Mouse (Mus musculus): ENCODE measurements around the gene Myrf.
A peak's percentile ranks its signal among the peaks of the same experiment; 100 is the strongest.

Myrf gene

DNA sequence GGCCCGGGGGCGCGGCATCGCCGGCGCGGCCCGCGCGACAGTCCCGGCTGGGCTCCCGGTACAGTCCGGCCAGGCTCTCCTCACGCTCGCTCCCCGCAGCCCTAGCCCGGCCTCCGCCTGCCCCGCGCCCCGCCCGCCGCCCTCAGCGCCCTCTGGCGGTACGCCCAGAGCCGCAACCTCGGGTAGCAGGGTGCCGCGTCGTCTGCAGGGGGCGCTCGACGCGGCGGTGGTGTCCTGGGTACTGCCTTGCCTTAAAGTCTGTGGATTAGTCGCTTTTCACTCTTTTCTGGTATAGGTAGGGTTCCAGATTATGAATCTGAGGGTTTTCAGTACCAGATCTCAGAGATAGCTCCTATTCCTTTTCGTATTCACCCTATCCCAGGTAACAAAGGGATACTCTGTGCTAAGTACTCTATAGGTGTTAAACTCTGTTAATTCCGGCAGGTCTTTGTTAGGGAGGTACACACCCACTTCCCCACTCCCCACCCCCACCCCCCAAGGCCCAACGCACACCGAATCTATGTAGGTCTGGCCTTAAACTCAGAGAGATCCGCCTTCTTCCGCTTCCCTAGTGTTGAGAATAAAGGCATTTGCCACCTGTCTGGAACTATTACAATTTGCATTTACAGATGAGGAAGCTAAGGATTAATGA is at the start of gene Myrf:
TSS of gene Myrf (minus strand) at position 95 of the 652 bp plus-strand sequence.
- DNase-seq, result peak; percentile 80 to 85

DNA sequence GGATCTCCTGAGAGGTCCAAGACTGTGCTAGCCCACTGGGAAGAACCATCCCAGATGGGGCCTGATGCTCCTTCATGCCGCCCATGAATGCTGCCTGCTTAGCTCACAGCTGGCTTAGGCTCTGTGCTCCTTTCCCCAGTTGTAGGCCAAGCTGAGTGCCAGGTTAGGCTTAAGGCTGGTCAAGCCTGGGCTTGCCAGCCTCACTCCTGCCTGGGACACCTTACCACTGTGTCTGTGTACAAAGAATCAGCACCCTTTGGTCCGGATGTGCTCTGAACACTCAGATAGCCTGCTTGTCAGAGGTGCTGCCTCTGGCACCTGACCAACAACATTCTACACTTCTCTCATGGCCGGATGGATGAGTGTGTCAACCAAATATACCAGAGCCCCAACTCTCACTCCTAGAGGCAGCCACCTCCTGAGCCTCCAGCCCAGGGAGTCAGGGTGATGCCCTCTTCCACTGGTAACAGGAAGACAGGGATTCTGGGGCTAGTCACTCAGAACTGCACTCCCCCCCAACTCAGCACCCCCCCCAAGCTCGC is 49.1 kb upstream of the Myrf start:
- no peak for DNase-seq

DNA sequence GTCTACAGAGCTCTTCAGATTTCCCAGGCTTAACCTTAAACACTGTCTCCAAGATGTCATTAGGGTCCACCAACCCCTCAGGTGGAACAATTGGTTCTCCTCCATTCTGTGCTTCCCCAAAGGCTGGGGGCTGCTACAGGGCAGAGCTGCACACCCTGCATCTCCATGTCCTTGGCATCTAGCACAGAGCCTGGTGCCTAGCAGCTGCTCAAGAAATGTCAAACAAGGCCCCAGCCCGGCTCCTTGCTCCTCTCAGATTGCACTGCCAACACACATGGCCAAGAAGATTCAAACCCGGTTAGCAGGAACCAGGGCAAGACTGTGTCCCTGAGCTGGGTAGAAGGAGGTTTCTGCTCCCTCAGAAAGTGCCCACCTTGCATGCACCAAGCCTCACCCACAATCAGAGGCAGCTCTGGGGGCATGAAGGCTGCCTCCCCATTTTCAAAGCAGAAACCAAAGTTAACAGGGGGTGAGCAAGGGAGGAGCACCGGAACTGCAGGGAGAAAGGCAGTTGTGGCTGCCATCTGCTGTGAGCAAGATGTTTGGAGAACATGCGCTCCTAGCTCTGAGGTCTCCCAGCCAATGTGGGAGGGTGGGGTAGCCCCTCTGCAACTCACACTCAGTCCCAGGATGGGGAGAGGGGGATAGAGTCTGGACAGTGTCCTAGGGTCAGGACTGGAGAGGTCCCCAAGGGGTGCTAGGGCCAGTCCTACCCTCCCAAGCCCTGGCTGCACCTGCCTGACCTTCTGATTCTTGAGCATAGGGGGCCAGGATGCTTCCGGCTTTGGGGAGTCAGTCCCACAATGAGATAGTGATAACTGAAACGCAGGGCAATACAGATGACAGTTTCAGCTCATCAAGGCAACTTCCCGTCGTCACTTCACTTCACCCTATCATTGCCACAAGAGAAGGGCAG is 47.8 kb upstream of the Myrf start:
- no peak for DNase-seq

DNA sequence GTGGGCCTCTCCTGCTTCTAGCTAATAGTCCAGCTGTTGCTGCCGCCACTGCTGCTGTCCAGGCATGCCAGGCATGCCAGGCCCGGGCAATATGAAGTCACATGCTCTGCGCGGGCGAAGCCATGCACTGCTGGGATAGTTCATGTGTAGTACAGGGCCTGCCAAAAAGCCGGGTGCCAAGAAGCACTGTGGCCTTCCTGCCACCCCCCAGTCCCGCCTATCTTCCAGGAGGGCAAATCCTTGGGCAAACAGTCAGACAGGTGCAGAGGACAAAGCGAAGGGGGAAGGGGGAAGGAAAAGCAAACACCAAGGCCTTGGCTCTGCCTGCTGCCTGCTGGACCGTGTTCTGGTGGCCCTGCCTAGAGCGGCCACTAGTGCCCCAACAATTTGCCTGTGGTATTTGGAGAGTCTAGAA is 45.9 kb upstream of the Myrf start:
- DNase-seq, result peak; percentile 81 to 89

DNA sequence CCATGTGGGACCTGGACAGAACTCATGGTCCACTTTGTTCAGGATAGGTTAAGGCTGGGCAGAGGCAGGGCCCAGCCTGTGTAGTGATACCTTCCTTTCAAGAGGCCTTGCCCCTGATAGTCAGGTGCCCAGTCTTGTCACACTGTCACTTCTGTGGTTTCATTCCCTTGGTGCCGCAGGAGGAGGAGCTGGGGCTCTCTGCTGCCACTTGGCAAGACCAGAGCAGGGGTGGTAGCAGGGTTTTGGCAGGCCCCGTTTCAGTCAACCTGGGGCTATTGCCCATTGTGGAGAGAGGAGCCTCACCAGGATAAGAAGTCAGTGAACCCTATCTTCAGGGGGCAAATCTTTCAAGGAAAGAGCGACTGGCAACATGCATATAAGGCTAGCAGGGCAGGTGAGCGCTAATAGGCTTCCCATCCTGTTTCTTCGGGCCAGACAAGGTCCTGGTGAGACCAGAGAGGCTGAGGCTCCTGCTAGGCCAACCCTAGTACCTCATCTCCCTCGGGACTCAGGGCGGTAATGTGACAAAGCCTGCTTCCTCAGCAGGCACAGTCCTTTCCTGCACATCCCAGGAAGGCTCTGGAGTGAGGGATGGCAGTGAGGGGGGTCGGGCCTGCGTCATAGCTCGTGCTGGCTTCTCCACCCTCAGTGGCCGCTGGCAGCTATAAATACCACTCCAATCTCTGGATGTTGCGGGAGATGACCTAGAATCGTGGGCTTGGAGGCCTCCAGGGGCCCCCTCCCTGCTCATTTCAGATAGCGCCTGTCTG is 40.4 kb upstream of the Myrf start:
- DNase-seq, result no peak

DNA sequence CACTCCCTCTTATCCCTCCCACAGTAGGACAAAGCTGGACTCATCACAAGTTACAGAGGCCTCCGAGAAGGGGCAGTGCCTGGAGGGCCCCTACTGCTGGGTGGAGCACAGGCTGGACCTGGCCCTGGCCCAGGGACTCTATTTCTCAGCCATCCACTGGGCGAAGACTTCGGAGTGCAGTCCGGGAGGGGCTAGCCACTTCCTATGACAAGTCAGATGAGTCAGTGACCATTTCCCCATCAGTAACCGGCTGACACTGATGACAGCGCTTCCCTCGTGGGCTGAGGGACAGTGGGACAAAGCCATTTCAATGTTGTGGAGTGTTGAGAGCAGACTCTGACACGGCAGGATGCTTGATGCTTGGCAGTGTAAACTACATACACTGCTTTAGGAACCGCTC is 39.1 kb upstream of the Myrf start:
- peak; percentile 64 to 67 for DNase-seq

DNA sequence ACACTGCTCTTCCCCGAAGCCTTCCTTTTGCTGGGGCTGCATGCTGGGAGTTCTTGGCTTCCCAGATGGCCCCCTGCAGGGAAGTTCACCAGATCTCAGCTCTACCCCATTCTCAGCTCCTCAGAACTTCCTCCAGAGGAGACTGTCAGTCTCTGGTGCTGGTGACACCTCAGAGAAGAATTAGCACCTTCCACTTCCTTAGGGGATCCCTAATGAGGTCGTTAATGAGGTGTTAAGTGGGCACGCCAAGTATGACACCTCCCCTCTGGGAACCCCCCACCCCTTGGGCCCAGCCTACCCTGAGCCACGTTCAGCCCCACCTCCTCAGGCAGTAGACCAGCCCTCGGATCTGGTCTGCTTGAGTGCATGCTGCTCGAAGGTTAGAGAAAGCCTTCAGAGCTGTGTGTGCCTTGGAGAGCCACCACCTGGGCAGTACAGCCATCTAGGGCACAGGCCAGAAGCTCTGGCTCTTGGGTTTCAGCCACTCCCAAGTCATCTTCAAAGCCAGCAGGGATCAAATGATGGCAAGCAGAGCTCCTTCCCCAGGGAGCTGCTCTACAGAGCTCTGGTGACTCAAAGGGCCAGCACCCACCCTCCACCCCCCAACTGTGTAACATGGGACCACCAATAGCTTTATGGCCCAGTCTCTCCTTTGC is 38.2 kb upstream of the Myrf start:
- DNase-seq, result no peak

DNA sequence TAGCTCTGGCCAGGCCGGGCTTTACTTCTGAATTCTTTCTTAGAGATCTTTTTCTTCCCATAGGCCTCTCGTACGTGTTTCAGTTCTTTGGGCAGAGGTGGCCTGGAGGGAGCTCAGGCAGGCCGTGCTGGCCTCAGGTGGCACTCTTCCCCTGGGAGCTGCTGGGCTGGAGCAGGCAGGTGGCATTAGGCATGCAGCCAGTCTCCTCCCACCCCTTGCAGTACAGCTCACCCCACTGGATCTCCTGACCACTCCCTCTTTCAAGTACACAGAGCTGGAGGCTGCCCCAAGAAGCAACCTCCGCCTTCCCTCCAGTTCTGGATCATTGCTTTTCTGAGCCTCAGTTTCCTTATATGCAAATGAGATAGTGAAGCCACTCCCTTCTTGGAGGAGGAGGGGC is 37.2 kb upstream of the Myrf start:
- peak; percentile 90 to 92 for DNase-seq

DNA sequence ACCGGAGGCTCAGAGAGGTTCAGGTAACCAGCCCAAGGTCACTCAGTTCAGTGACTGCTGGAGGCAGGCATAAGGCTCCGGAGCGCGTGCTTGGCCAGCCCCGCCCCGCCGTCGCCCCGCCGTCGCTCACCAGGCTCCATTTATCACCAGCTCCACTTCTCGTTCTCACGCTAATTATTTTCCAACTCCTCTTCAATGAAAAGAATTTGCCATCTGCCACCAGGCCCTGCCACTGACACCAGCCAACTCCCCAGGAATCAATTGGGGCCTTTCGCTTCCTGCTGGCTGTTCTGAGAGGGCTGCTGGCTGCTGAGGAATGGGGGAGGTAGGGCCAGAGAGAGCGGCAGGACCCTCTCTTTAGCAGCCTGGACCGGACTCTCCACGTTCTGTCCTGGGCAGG is 36.8 kb upstream of the Myrf start:
- DNase-seq, result peak; percentile 38 to 45

DNA sequence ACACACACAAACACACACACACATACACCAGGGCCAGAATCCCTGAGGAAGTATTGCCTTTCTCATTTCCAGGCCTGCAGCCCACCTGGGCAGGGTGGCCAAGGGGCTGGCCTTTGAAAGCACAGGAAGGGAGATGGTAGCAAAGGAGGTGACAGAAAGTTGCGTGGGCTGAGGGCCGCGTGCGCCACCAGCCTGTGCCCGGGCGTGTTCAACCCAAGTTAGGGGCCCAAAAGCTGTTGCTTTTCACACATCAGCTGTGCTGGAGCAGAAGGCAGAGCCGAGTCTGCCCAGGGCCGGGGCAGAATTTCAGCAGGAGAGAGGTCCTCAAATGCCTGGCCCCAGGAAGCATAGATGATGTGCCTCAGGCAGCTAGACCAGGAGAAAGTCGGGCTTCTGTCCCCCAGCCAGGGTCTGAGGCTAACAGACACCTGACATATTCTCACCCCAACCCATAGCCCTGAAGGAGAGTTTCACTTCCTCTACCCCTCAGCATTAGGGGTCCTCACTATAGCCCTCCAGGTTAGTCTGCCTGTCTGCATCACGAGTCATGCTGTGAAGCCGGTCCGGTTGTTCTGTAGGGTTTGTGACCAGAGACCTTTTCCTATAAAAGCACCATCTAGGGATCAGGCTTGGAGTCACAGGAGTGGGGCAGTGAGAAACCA is 36.1 kb upstream of the Myrf start:
- DNase-seq, result no peak

DNA sequence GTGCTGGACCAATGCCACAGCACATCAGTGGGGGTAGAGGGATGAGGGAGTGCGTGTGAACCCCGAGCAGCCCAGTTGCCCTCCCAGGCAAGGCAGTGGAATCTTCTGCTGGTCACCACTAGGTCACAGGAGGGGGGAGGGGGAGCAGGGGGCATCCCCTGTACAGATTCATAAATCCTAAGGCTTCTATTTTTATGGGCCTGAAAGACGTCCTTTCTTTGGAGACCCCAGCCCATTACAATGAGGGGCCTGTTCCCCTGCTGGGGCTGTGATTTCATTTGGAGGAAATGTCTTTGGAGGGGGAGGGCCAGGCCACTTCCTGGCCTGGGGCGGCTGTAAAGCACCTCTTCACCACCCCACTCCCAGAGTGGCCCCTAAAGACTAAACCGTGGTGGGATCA is 33.5 kb upstream of the Myrf start:
- DNase-seq, result no peak

DNA sequence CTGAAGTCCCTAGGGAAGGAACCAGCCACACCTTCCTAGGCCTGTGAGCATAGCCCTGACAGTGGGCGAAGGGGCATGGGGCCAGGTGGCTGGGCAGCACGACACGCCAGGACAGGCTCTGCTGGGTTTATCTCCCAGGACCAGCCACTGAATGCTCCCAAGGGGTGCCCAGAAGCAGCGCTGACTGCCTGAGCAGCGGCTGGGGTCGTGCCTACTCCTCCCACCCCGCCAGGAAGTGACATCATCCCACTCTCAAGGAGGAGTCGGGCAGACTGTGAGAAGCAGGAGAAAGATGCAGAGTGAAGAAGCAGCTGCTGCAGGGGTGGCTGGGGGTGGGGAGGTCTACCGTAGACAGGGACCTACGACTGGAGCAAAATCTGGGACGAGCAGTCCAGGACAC is 32.2 kb upstream of the Myrf start:
- DNase-seq, result no peak

DNA sequence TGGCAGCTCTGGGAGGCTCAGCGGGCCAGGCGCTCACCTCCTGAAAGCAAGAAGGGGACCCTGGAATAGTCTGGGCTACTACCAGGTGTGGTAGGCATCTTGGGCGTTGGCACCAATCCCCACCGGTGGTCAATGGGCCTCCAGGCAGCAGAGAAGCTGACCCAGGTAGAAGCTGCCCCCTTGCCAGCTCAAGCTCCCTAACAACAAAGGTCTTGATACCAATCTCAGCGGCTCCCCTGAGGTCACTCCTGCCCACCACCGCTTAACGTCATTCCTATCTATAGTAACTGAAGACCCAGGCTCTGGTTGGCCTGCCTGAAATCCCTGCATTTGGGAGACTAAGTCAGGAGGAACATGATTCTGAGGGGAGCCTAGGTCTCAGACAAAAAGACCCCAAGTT is 31.0 kb upstream of the Myrf start:
- DNase-seq, result no peak

DNA sequence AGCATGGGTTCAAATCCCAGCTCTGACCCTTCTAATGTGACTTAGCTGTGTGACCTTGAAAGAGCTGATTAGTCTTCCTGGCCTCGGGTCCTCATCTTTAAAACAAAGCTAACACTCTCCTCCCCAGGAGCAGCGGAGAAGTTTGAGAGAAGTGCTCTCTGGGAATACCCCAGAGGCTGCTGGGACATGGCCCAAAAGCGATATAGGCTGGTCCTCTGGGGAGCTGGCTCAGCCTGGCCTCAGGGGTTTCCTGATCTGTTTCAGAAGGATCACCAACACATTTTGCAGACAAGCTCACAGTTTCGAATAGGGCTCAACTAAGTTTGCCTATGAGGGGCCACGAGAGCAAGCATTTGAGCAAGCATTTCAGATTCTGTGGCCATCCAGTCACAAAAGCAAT is 29.8 kb upstream of the Myrf start:
- DNase-seq, result no peak

DNA sequence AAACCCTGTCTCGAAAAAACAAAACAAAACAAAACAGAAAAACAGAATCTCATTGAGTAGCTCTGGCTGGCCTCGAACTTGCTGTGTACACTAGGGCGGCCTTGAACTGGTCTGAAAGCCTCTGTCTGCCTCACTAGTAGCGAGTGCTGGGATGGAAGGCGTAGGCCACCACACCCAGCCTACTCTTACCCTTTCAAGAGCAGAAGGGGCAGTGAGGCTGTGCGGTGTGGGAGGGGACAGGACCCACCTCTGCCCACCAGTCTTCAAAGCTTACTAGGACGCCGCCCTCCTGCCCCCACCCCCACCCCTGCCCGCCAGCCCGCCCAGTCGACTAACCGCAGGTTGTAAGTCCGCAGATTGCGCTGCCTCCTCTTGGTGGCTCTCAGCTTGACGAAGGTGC is 28.3 kb upstream of the Myrf start:
- no peak for DNase-seq

DNA sequence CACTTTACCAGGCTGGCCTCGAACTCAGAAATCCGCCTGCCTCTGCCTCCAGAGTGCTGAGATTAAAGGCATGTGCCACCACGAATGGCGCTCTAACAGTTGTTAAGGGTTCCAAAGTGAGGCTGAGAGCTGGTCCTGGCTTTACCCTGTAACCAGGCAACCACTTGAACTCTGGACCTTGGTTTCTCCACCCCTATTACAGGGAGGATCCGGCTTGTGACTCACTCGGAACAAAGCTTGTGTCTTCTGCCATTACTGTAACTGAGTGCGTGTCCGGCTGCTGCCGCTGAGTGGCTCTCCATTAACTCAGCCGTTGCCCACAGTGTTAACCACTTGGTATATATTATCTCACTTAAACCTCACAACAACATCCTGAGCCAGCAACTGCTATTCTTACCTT is 27.4 kb upstream of the Myrf start:
- peak in 1 of 2 experiments; percentile 60 for DNase-seq

DNA sequence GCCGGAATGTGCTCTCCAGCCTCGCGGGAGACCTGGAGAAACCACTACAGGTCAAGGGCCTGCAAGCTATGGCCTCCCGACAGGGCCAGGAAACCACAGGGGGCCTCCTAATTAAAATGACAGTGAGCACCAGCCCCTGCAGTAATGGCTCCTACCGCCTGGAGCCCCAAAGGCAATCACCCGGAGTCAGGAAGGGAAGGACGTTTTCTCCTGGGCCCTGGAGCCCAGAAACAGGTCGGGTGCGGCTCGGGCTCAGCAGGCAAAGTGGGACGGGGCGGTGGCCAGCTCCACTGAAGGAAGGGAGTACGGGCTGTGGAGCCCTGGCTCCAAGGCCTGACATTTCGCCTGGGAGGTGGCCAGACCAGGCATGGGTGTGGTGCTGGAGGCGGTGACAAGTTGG is 26.5 kb upstream of the Myrf start:
- DNase-seq, result peak; percentile 55 to 59

DNA sequence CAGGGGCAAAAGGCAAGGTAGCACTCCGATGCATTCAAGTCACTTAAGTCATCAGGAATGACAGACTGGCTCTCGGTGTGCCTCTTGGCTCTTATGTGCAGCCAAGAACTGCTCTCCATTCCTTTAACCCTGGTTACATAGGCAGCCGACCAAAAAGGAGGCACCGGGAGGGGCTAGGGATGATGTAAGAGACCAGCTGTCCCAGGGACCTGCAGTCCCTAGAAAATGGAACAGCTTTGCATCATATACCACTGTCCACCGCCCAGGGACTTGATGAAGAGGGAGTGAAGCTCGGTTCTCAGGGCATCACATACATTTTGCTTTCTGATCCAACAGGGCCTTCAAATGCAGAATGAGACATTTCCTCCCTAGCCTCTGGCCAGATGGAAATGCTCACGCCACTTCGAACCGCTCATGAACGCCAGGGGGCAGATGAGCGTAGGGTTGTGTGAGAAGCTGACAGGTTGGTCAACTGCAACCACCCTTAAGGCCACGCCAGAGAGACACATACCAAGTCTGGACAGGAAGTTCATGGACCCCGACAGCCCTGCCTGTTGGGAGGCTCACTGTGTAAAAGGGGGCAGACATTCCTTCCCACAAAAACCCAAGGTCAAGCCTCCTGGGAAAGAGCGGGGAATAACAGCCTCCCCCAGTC is 25.8 kb upstream of the Myrf start:
- peak; percentile 88 to 90 for DNase-seq

DNA sequence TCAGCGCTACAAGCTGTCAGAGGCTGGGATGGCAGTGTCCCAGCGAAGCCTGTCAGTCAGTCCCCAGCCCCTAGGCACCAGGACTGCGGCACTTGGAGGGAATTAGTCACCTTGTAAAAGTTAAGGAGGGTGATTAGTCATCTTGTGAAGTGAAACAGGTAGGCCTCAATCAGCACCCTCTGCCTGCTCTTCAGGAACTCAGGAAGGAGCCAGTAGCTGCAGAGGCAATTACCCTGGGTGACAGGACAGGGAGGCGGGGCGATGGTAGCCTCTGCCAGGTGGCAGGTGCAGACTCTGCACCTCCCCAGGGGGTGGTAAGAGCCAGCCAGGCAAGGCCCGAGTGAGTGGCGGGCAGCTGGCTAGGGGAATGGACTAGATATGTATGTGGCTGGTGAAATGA is 20.8 kb upstream of the Myrf start:
- peak in 1 of 2 experiments; percentile 34 for DNase-seq

DNA sequence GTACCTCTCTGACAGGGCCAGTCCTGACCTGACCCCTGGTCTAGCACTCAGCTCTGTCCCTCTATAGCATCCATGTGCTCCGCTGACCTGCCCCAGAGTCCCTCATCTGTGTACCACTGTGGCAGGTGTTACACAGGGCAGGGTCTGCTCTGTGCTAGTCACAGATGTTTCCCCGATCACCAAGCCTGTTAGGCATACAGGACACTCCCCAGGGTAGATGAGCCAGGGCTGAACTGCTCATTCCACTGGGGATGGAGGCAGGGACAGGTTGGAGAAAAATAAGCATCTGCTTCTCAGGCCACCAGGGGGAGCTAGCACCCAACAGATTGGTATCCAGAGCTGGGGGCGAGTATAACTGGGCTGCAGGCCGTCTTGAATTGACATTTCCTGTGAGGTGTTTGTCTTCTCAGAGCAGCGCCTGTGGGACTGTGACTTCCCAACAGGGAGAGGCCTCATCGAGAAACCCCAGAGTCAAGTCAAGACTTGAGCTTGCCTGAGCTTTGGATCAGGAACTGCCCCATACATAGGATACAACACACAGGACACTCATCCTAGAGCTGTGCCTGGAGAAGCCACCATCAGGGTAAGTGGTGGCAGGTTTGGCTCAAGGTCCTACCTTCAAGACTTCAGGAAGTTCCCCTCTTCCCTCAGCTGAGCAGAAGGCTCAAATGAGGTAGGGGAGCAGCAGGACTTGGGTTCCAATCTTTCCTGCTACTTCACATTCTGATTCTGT is 17.9 kb upstream of the Myrf start:
- peak; percentile 70 to 77 for DNase-seq

DNA sequence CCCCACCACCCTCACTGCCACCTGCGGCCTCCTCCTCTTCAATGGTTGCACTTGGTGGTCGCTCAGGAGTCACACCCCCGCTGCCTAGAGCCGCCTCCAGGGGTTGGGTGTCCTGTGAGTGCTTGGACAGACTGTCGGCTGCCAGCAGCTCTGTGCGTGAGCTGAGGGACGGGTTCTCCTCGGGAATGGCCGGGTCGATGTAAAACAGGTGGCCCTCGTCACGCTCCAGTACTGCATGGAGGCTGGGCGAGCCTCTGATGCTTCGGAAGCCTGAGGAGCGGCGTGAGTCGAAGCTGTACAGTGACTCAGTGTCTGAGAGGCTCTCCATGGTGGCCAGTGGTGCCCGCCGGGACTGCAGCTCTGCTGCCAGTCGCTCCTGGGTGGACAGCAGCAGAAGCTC is 7.6 kb upstream of the Myrf start:
- DNase-seq, result no peak

Measured in lung, adult 18-20 months (tissue).